Mouse (Mus musculus): ENCODE measurements around the gene Slc2a1.

GRCm38 (mm10) chr4:119097421-119097820 is 11.1 kb upstream of the Slc2a1 start:
- no peak for TF ChIP-seq POLR2A (IDR thresholded peaks at IDR 0.05; ENCODE audit: borderline replicate concordance, control insufficient read depth, low read depth, low read length)
- no peak for TF ChIP-seq CTCF (IDR thresholded peaks at IDR 0.05; ENCODE audit: control insufficient read depth, insufficient read depth, low read length)
